Mouse (Mus musculus): ENCODE data around the gene Stx6. TPM values are rescaled to one million over a fixed set of nuclear protein-coding genes. Genes with fewer than 3 reads are reported as not detected.

The Stx6 gene
- polyA plus RNA-seq, 1 experiment from 2014 or later, result 131 TPM

DNA sequence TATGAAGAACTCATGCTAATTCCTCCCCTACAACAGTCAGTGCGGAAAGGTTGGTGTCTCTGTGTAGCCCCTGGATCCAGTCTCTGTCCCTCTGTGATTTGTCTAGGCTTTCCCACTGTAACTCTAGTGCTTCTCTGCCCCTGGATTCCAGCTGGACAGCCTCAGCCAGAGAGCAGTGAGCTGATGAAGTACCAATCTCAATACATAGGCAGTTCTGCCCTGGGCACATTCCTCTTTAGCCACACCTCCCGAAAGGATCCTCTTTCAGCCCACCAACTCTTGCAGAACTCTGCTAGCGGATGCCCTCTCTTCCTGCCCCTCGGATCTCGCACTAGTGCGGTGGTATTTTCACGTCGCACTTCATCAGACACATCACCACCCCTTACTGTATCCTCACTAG lies 23.6 kb upstream of the Stx6 start:
- H3K4me1 ChIP-seq, result no peaks in the 10 kb centered on the region
- H3K9ac ChIP-seq (replicated peaks), result no peak overlapping the region
- no peaks in the 10 kb centered on the region for H3K27me3 ChIP-seq
- H3K9me3 ChIP-seq, result no peaks in the 10 kb centered on the region
- no peak overlapping the region for H3K4me2 ChIP-seq (replicated peaks)
- no peak overlapping the region for H3K27ac ChIP-seq (replicated peaks)
- WGBS, result 75% methylated on average over 8 of the region's 8 CpGs
- ATAC-seq (replicated peaks), result no peak
- H3K36me3 ChIP-seq, result no peaks in the 10 kb centered on the region
- H3K4me3 ChIP-seq, result no peak overlapping the region

DNA sequence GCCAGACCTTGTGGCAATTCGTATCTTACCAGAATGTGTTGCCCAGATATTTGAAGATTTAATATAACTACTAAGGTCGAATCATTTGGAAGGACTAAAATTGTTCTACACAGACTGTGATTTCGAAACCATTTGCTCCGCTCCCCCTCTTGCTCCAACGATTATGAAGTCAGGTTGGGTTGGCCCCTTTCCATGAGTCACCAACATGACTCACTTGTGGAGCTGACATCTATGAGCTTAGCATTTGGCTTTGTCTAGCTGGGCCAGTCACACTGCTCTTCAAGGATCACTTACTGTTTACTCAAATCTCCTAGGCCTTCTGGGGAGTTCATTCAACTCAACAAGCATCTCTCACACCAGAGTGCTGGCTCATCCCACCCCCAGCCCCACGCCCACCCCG lies 19.7 kb upstream of the Stx6 start:
- Histone ChIP-seq H3K9me3 (no peaks in the 10 kb centered on the region), H3K4me1 (no peaks in the 10 kb centered on the region), H3K27ac (replicated peaks) (no peak overlapping the region), H3K36me3 (no peaks in the 10 kb centered on the region), H3K4me2 (replicated peaks) (no peak overlapping the region), H3K4me3 (no peak overlapping the region), H3K9ac (replicated peaks) (no peak overlapping the region), H3K27me3 (no peaks in the 10 kb centered on the region)
- WGBS, result 89% methylated on average over 7 of the region's 7 CpGs
- ATAC-seq (replicated peaks), result no peak

GRCm38 (mm10) chr1:155140076-155140475 lies 18.4 kb upstream of the Stx6 start:
- H3K9me3 ChIP-seq, result no peaks in the 10 kb centered on the region
- H3K9ac ChIP-seq (replicated peaks), result no peak overlapping the region
- no peak overlapping the region for H3K4me2 ChIP-seq (replicated peaks)

DNA sequence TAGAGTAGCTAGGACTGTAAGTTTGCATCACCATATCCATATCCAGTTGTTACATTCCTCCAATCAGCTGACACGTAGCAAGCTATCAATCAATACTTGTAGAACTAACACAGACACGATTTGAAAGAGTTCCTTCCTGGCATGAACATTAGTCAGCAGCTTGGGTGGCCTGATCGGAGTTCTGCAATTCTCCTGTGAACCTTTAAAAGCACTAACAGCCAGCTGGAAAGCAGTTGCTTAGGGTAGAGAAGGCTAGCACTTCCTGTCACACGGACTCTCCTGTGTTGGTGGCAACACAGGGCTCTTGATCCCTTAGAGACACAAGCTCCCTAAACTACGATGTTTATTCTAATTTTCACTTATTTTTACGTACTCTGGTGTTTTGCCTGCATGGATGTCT lies 12.9 kb upstream of the Stx6 start:
- Histone ChIP-seq H3K36me3 (no peaks in the 10 kb centered on the region), H3K9me3 (no peaks in the 10 kb centered on the region), H3K4me3 (no peak overlapping the region), H3K4me2 (replicated peaks) (no peak overlapping the region), H3K9ac (replicated peaks) (no peak overlapping the region), H3K27me3 (no peaks in the 10 kb centered on the region), H3K4me1 (no peaks in the 10 kb centered on the region), H3K27ac (replicated peaks) (no peak overlapping the region)
- 71% methylated on average over 6 of the region's 6 CpGs for WGBS
- no peak for ATAC-seq (replicated peaks)

More at GRCm38 (mm10) chr1:155140076-155140475, 18.4 kb upstream of the Stx6 start:
- H3K27me3 ChIP-seq, result no peaks in the 10 kb centered on the region
- H3K27ac ChIP-seq (replicated peaks), result no peak overlapping the region
- 74% methylated on average over 2 of the region's 2 CpGs for WGBS
- H3K4me1 ChIP-seq, result no peaks in the 10 kb centered on the region
- ATAC-seq (replicated peaks), result no peak
- no peaks in the 10 kb centered on the region for H3K36me3 ChIP-seq
- no peak overlapping the region for H3K4me3 ChIP-seq

DNA sequence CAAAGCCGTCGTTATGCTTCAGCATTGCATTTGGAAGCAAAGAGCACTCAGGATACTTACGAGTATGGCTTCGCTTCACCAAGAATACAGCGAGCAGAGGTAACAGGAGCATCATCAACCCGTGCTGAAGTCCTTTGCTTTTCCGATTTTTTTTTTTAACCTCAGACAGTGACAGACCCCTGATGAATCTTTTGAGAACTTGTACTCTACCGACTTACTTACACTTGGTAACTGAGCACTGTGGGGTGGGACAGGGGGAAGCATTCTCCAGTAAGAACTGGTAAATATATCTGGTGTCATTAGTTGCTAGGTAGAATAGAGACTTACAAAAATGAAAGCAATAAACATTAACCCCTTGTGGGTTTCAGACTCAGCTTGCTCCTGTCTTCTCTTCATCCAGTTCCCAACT lies 11.9 kb upstream of the Stx6 start, which contains the start of gene Mr1:
Mr1 (minus strand) TSS at position 243 of the 409 bp plus-strand sequence.
- no peaks in the 10 kb centered on the region for H3K4me1 ChIP-seq
- peak; percentile 81 for ATAC-seq (replicated peaks)
- no peaks in the 10 kb centered on the region for H3K27me3 ChIP-seq
- WGBS, result 44% methylated on average over 8 of the region's 8 CpGs
- no peaks in the 10 kb centered on the region for H3K36me3 ChIP-seq
- H3K4me2 ChIP-seq (replicated peaks), result peak within 1 kb of the TSS; percentile 3; the same call in 1 of the 2 replicates
- H3K4me3 ChIP-seq, result peak within 1 kb of the TSS; percentile 14; the same call in 1 of the 2 replicates
- no peaks in the 10 kb centered on the region for H3K9me3 ChIP-seq
- H3K27ac ChIP-seq (replicated peaks), result no peak within 1 kb of the TSS
- H3K9ac ChIP-seq (replicated peaks), result no peak within 1 kb of the TSS

DNA sequence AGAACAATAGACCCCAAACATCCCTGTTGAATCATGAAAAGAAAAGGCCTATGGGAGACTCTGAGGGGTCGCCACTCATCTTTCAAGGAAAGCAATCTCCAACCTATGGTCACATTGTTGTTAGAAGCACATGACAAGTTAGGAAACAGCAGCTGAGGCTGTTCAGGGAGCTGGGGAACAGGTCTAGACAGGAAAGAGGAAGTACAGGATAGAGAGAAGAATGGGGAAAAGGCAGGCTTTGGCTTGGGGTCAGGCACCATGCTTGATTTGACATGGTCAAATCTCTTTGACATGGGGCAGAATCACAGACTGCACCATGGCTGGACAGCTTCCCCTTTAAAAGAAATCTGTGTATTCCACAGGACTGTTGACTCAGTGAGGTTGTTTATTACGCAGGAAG lies 11.3 kb upstream of the Stx6 start:
- Histone ChIP-seq H3K9me3 (no peaks in the 10 kb centered on the region), H3K4me3 (no peak overlapping the region), H3K4me2 (replicated peaks) (no peak overlapping the region), H3K27ac (replicated peaks) (no peak overlapping the region), H3K27me3 (no peaks in the 10 kb centered on the region), H3K36me3 (no peaks in the 10 kb centered on the region), H3K9ac (replicated peaks) (no peak overlapping the region), H3K4me1 (no peaks in the 10 kb centered on the region)
- ATAC-seq (replicated peaks), result no peak
- 87% methylated on average over 2 of the region's 2 CpGs for WGBS

- Histone ChIP-seq H3K4me2 (replicated peaks) (no peak overlapping the region), H3K27ac (replicated peaks) (no peak overlapping the region), H3K9me3 (no peaks in the 10 kb centered on the region), H3K27me3 (no peaks in the 10 kb centered on the region), H3K9ac (replicated peaks) (no peak overlapping the region), H3K4me1 (no peaks in the 10 kb centered on the region), H3K4me3 (no peak overlapping the region), H3K36me3 (no peaks in the 10 kb centered on the region)
- no peak for ATAC-seq (replicated peaks)
- WGBS, result 86% methylated on average over 3 of the region's 3 CpGs
Observed at GRCm38 (mm10) chr1:155149403-155149802, 9.1 kb upstream of the Stx6 start.

DNA sequence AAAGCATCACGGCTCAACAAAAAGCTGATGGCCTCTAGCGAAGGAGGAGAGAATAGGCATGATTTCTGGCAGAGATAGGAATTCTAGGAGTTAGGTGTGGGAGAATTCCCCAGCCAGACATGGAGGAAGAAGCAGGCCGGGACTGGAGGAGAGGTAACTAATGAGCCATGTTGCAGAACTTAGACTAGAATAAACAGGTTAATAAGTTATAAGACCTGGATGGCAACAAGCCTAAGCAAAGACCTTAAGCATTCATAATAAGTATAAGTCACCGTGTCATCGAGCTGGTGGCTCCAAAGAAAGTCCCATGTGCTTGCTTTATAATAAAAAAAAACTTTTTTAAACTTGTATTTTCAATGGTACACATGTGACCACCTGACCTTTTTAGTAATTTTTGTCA lies 7.7 kb upstream of the Stx6 start:
- no peak overlapping the region for H3K27ac ChIP-seq (replicated peaks)
- H3K9ac ChIP-seq (replicated peaks), result no peak overlapping the region
- H3K4me3 ChIP-seq, result no peak overlapping the region
- no peaks in the 10 kb centered on the region for H3K36me3 ChIP-seq
- H3K27me3 ChIP-seq, result no peaks in the 10 kb centered on the region
- H3K4me2 ChIP-seq (replicated peaks), result no peak overlapping the region
- WGBS, result 86% methylated on average over 5 of the region's 5 CpGs
- ATAC-seq (replicated peaks), result no peak
- H3K9me3 ChIP-seq, result no peaks in the 10 kb centered on the region
- no peaks in the 10 kb centered on the region for H3K4me1 ChIP-seq

DNA sequence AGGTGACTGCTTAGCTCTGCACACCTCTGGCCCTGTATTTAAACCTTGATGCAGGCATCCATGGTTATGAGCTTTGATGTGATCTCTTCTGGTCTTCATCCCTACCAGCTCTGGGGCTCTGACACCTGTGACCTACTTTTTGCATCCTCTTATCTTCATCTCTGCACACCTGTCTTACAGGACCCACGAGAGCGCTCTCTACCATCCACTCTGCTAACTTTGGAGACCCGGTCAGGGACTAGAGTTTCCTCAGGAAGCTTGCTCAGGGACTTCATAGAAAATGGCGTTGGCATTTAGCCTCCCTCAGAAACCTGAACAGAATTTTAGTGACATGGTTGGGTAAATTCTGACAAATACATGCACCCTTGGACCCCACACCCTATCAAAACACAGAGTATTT lies 4.6 kb upstream of the Stx6 start:
- Histone ChIP-seq H3K9ac (replicated peaks) (no peak overlapping the region), H3K9me3 (no peaks in the 10 kb centered on the region), H3K27me3 (no peaks in the 10 kb centered on the region), H3K4me3 (no peak overlapping the region), H3K4me2 (replicated peaks) (no peak overlapping the region), H3K27ac (replicated peaks) (no peak overlapping the region), H3K4me1 (peaks cover 5% of the 10 kb centered on the region; the same call in 1 of the 2 replicates), H3K36me3 (no peaks in the 10 kb centered on the region)
- ATAC-seq (replicated peaks), result no peak
- 74% methylated on average over 4 of the region's 4 CpGs for WGBS

GRCm38 (mm10) chr1:155158970-155159484 lies 512 bp downstream of the Stx6 start:
- Histone ChIP-seq H3K4me2 (replicated peaks) (peak overlapping the region; percentile 69), H3K4me3 (peak overlapping the region; percentile 86), H3K4me1 (peaks cover 19% of the 10 kb centered on the region), H3K27me3 (no peaks in the 10 kb centered on the region), H3K9me3 (no peaks in the 10 kb centered on the region), H3K9ac (replicated peaks) (peak overlapping the region; percentile 84), H3K36me3 (no peaks in the 10 kb centered on the region), H3K27ac (replicated peaks) (peak overlapping the region; percentile 85)
- WGBS, result under 1% methylated on average over 45 of the region's 46 CpGs
- ATAC-seq (replicated peaks), result no peak; the same call in 1 of the 2 replicates

GRCm38 (mm10) chr1:155167453-155167852 lies 8.9 kb downstream of the Stx6 start:
- Histone ChIP-seq H3K27ac (replicated peaks) (0 out of 2 replicates have a peak overlapping the region, but pooled peaks have one; percentile 8), H3K27me3 (no peaks in the 10 kb centered on the region), H3K9ac (replicated peaks) (no peak overlapping the region), H3K4me3 (no peak overlapping the region), H3K9me3 (no peaks in the 10 kb centered on the region), H3K4me1 (peaks cover 14% of the 10 kb centered on the region; the same call in 1 of the 2 replicates), H3K36me3 (no peaks in the 10 kb centered on the region), H3K4me2 (replicated peaks) (no peak overlapping the region)
- WGBS, result 93% methylated on average over 3 of the region's 3 CpGs
- ATAC-seq (replicated peaks), result no peak

- Histone ChIP-seq H3K9ac (replicated peaks) (no peak overlapping the region), H3K4me1 (peaks cover 14% of the 10 kb centered on the region), H3K4me2 (replicated peaks) (no peak overlapping the region), H3K27ac (replicated peaks) (no peak overlapping the region), H3K36me3 (no peaks in the 10 kb centered on the region), H3K9me3 (no peaks in the 10 kb centered on the region), H3K4me3 (no peak overlapping the region), H3K27me3 (no peaks in the 10 kb centered on the region)
- ATAC-seq (replicated peaks), result no peak
Observed at GRCm38 (mm10) chr1:155169935-155170334, 11.4 kb downstream of the Stx6 start.

All from forebrain, embryonic 15.5 days (tissue).